Mouse (Mus musculus): ENCODE data around the gene Otulinl.

GRCm38 (mm10) chr15:27684813-27685212 lies 3.4 kb upstream of the Otulinl start:
- no peak for TF ChIP-seq CTCF (IDR thresholded peaks at IDR 0.05; ENCODE audit: low read depth)
- no peak for TF ChIP-seq EP300 (IDR thresholded peaks at IDR 0.05; ENCODE audit: low read depth)
